Mouse (Mus musculus) spleen, embryonic (tissue): Measurements from ENCODE around the gene Abcb10.

Source experiments
- CTCF ChIA-PET: fragments of 350-600 bp; sonication (Branson Sonifier 250); formaldehyde crosslinking; loops from one replicate; lab custom pipeline; 2022; lab: Charles Lee

Gene Abcb10

GRCm38 (mm10) chr8:123912265-123912664 lies 70.7 kb downstream of the Abcb10 start:
- CTCF ChIA-PET: no interaction called here

- CTCF ChIA-PET: no interaction called here
Measured at GRCm38 (mm10) chr8:123907604-123908003, 75.3 kb downstream of the Abcb10 start.

- CTCF ChIA-PET: no interaction called here
Measured at GRCm38 (mm10) chr8:123902653-123903052, 80.3 kb downstream of the Abcb10 start.
